Mouse (Mus musculus): ENCODE data around the gene Rbms3. TPM values are rescaled to one million over a fixed set of nuclear protein-coding genes. Genes with fewer than 3 reads are reported as not detected.

Gene Rbms3
- total and polyA plus RNA-seq, 3 experiments, result not detected

DNA sequence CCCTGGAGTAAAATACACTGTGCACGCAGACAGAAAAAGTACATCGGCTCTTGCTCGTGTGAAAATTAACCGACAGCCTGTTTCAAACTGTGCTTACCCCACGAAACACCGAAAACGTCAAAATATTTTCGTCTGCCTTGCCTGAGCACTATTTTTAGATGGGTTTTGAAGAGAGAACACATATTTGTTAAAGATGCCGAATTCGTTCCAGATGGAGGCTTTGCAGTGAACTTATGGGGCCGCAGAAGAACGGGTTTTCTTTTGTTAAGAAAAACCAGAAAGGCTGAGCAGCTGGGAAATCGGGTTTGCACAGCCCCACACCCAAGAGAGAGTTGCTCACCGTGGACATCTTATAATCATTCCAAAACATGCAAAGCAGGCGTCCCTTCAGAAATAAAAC, 437.6 kb downstream of the Rbms3 start:
- Histone ChIP-seq H3K9me3 (replicated peaks; ENCODE audit: low read length) (peaks cover 74% of the 10 kb centered on the region), H3K27ac (ENCODE audit: insufficient read depth, low read depth) (no peak overlapping the region), H3K4me1 (ENCODE audit: control insufficient read depth in 1 of 2, insufficient read depth in 2 of 2) (no peaks in the 10 kb centered on the region), H3K36me3 (replicated peaks in 1 of 2; ENCODE audit: control insufficient read depth in 1 of 2, insufficient read depth in 1 of 2, low read length in 1 of 2) (no peaks in the 10 kb centered on the region), H3K4me3 (replicated peaks in 1 of 3; ENCODE audit: low read depth in 2 of 3, low read length in 2 of 3, poor library complexity in 1 of 3) (no peak overlapping the region), H3K27me3 (replicated peaks) (no peaks in the 10 kb centered on the region), H3K4me2 (ENCODE audit: insufficient read depth, low read depth, poor library complexity, severe bottlenecking) (no peak overlapping the region), H3K79me2 (replicated peaks; ENCODE audit: control insufficient read depth, extremely low read depth, insufficient read depth, poor library complexity, severe bottlenecking) (no peaks in the 10 kb centered on the region), H3K9ac (ENCODE audit: insufficient read depth, low read depth) (no peak overlapping the region)
- no peak for DNase-seq (ENCODE audit: extremely low read depth)
- TF ChIP-seq MXI1 (IDR thresholded peaks at IDR 0.05; ENCODE audit: low read depth, low read length) (no peak), E2F4 (IDR thresholded peaks at IDR 0.05; ENCODE audit: insufficient replicate concordance, low read depth, low read length) (no peak), TCF12 (IDR thresholded peaks at IDR 0.05; ENCODE audit: low read depth, low read length) (no peak), KAT2A (IDR thresholded peaks at IDR 0.05; ENCODE audit: insufficient replicate concordance, low read length) (no peak), ZC3H11A (IDR thresholded peaks at IDR 0.05; ENCODE audit: low read depth, low read length) (no peak), CTCF (conservative IDR thresholded peaks at IDR 0.05 in 1 of 2, IDR thresholded peaks at IDR 0.05 in 1 of 2; ENCODE audit: low read depth in 2 of 2, low read length in 2 of 2) (no peak), MAFK (IDR thresholded peaks at IDR 0.05; ENCODE audit: insufficient replicate concordance, low read length) (no peak), PAX5 (IDR thresholded peaks at IDR 0.05; ENCODE audit: low read length) (no peak), MAX (IDR thresholded peaks at IDR 0.05; ENCODE audit: low read length) (no peak), ZKSCAN1 (IDR thresholded peaks at IDR 0.05; ENCODE audit: borderline replicate concordance, low read depth, low read length) (no peak), ZMIZ1 (IDR thresholded peaks at IDR 0.05; ENCODE audit: low read depth, low read length) (no peak), TBP (conservative IDR thresholded peaks at IDR 0.05; ENCODE audit: low read depth, low read length) (no peak), RCOR1 (conservative IDR thresholded peaks at IDR 0.05; ENCODE audit: low read depth, low read length) (no peak), USF2 (conservative IDR thresholded peaks at IDR 0.05; ENCODE audit: low read depth, low read length) (no peak), GABPA (IDR thresholded peaks at IDR 0.05; ENCODE audit: insufficient replicate concordance, low read depth, low read length) (no peak), RAD21 (IDR thresholded peaks at IDR 0.05; ENCODE audit: low read depth, low read length) (no peak), MEF2A (IDR thresholded peaks at IDR 0.05; ENCODE audit: borderline replicate concordance, low read depth, low read length) (no peak), ELF1 (IDR thresholded peaks at IDR 0.05; ENCODE audit: low read depth, low read length) (no peak)
- in situ Hi-C loops (cut with MboI; ENCODE audit: low pct_ligation_motif_present, low pct_unique_long_range_greater_than_20kb, low sequenced_read_pairs) (no loop called here), dilution Hi-C loops (cut with MboI; ENCODE audit: extremely low pct_ligation_motif_present, extremely low pct_unique_long_range_greater_than_20kb, low sequenced_read_pairs) (no loop called here)

DNA sequence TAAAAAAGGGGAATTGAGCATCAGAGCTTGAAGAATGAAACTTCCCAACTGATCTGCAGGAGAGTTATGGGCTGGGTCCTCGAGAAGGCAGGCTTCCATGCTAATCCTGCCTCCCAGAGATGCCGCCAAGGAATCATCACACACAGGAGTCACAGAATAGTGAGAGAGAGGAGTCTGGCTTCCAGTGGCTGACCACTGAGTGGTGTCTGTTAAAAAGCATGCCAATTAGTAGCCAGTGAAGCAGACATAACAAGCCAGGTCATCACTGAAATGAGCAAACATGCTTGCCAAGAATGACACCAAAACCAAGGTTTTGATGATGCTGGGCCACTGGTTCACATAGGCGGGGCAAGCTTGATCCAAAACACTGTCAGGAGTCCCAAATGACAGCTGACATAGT, 441.3 kb downstream of the Rbms3 start:
- no peaks in the 10 kb centered on the region for H3K36me3 ChIP-seq (replicated peaks in 1 of 2; ENCODE audit: control insufficient read depth in 1 of 2, insufficient read depth in 1 of 2, low read length in 1 of 2)
- H3K9me3 ChIP-seq (replicated peaks; ENCODE audit: low read length), result peaks cover 66% of the 10 kb centered on the region
- H3K4me3 ChIP-seq (replicated peaks in 1 of 3; ENCODE audit: low read depth in 2 of 3, low read length in 2 of 3, poor library complexity in 1 of 3), result no peak overlapping the region
- H3K27ac ChIP-seq (ENCODE audit: insufficient read depth, low read depth), result no peak overlapping the region
- no peak for DNase-seq (ENCODE audit: extremely low read depth)
- H3K4me1 ChIP-seq (ENCODE audit: control insufficient read depth in 1 of 2, insufficient read depth in 2 of 2), result no peaks in the 10 kb centered on the region
- H3K79me2 ChIP-seq (replicated peaks; ENCODE audit: control insufficient read depth, extremely low read depth, insufficient read depth, poor library complexity, severe bottlenecking), result no peaks in the 10 kb centered on the region
- H3K4me2 ChIP-seq (ENCODE audit: insufficient read depth, low read depth, poor library complexity, severe bottlenecking), result no peak overlapping the region
- dilution Hi-C loops (cut with MboI; ENCODE audit: extremely low pct_ligation_motif_present, extremely low pct_unique_long_range_greater_than_20kb, low sequenced_read_pairs), result no loop called here
- no peak for TF ChIP-seq NELFE (IDR thresholded peaks at IDR 0.05; ENCODE audit: low read depth, low read length)
- TF ChIP-seq ETS1 (conservative IDR thresholded peaks at IDR 0.05; ENCODE audit: low read depth, low read length), result no peak
- TF ChIP-seq E2F4 (IDR thresholded peaks at IDR 0.05; ENCODE audit: insufficient replicate concordance, low read depth, low read length), result no peak
- TF ChIP-seq MAFK (IDR thresholded peaks at IDR 0.05; ENCODE audit: insufficient replicate concordance, low read length), result no peak
- TF ChIP-seq MYC (IDR thresholded peaks at IDR 0.05; ENCODE audit: low read depth, low read length), result no peak
- no peak for TF ChIP-seq NRF1 (IDR thresholded peaks at IDR 0.05; ENCODE audit: low read depth, low read length)
- TF ChIP-seq USF1 (IDR thresholded peaks at IDR 0.05; ENCODE audit: low read depth, low read length), result no peak
- no peak for TF ChIP-seq ZNF384 (IDR thresholded peaks at IDR 0.05; ENCODE audit: low read depth, low read length)
- TF ChIP-seq TBP (conservative IDR thresholded peaks at IDR 0.05; ENCODE audit: low read depth, low read length), result no peak
- no peak for TF ChIP-seq CTCF (conservative IDR thresholded peaks at IDR 0.05 in 1 of 2, IDR thresholded peaks at IDR 0.05 in 1 of 2; ENCODE audit: low read depth in 2 of 2, low read length in 2 of 2)
- no peak for TF ChIP-seq EP300 (IDR thresholded peaks at IDR 0.05; ENCODE audit: low read length)
- TF ChIP-seq JUND (conservative IDR thresholded peaks at IDR 0.05; ENCODE audit: low read depth, low read length), result no peak
- in situ Hi-C loops (cut with MboI; ENCODE audit: low pct_ligation_motif_present, low pct_unique_long_range_greater_than_20kb, low sequenced_read_pairs), result no loop called here
- H3K27me3 ChIP-seq (replicated peaks), result no peaks in the 10 kb centered on the region
- H3K9ac ChIP-seq (ENCODE audit: insufficient read depth, low read depth), result no peak overlapping the region
